ENCODE assay signal across 23 mouse cellular contexts in genomic region chr11:32704241-32704890, GRCm38 (mm10).
DNase-seq lines count a peak whose midpoint lies in the region; ATAC-seq and TF ChIP-seq lines count a peak whose summit lies in the region.
"Had no signal": no experiment of that assay in that cellular context is flagged by ENCODE, and none has a peak within 500 bp of the region (broad histone marks: within the 10 kb centered on the region; RNA-seq: fewer than 3 reads in every experiment).

No protein-coding gene starts in this region.

- ATAC-seq in midbrain, embryonic 12.5 days (ENCODE audit: low FRiP score, low read depth): peak; percentile 60; the same call in 1 of the 2 replicates
- ATAC-seq in midbrain, embryonic 14.5 days (ENCODE audit: low FRiP score, low TSS enrichment): no peak
- ATAC-seq: activated CD4-positive, CD25-positive, alpha-beta regulatory T cell, adult 4 months; hindbrain, embryonic 16.5 days; inflammation-experienced regulatory T-cells, adult 6 months; intestine, postnatal 0 days had no signal

- 91% methylated on average over 6 of the region's 6 CpGs for WGBS in midbrain, embryonic 12.5 days
- 79% methylated on average over 6 of the region's 6 CpGs for WGBS in midbrain, embryonic 14.5 days
- 93% methylated on average over 6 of the region's 6 CpGs for WGBS in kidney, adult 2 months

- no peak for TF ChIP-seq CTCF in gastrocnemius, adult 2 months (IDR thresholded peaks at IDR 0.05)
- no peak for TF ChIP-seq CTCF in kidney, adult 2 months (conservative IDR thresholded peaks at IDR 0.05; ENCODE audit: insufficient read depth, insufficient read length, low read depth, low read length)

- no peak overlapping the region for H3K4me3 ChIP-seq in gastrocnemius, adult 2 months
- no peak overlapping the region for H3K4me3 ChIP-seq in midbrain, embryonic 12.5 days
- no peak overlapping the region for H3K4me3 ChIP-seq in midbrain, embryonic 14.5 days (replicated peaks; ENCODE audit: low read depth, low read length)
- H3K4me3 ChIP-seq in ES-E14 (ENCODE audit: insufficient read depth in 1 of 2, low read depth in 1 of 2, low read length in 2 of 2, poor library complexity in 1 of 2, severe bottlenecking in 1 of 2): no peak overlapping the region
- H3K4me3 ChIP-seq in kidney, adult 2 months (ENCODE audit: insufficient read depth, low read depth, low read length): no peak overlapping the region
- H3K4me3 ChIP-seq: embryonic facial prominence, embryonic 15.5 days; erythroblast, embryonic 14.5 days; forebrain, embryonic 10.5 days; heart, adult 2 months; heart, embryonic 12.5 days; hindbrain, embryonic 12.5 days had no signal

- no peak overlapping the region for H3K4me2 ChIP-seq in midbrain, embryonic 12.5 days (replicated peaks)
- H3K4me2 ChIP-seq in midbrain, embryonic 14.5 days (ENCODE audit: low read length): no peak overlapping the region
- H3K4me2 ChIP-seq: embryonic facial prominence, embryonic 15.5 days; heart, embryonic 12.5 days; hindbrain, embryonic 12.5 days had no signal

- peaks cover 23% of the 10 kb centered on the region for H3K4me1 ChIP-seq in midbrain, embryonic 12.5 days
- H3K4me1 ChIP-seq in midbrain, embryonic 14.5 days (ENCODE audit: control insufficient read depth, insufficient read depth, low read length): no peaks in the 10 kb centered on the region
- H3K4me1 ChIP-seq in ES-E14 (ENCODE audit: control insufficient read depth in 2 of 2, insufficient read depth in 2 of 2, low read length in 2 of 2, poor library complexity in 1 of 2): peaks cover 2 to 18% of the 10 kb centered on the region in 2 experiments; a peak in 3 of 4 replicates
- H3K4me1 ChIP-seq in kidney, adult 2 months (ENCODE audit: control insufficient read depth, insufficient read depth, low read length): peaks cover 20% of the 10 kb centered on the region

- H3K27me3 ChIP-seq in midbrain, embryonic 12.5 days: no peaks in the 10 kb centered on the region
- no peaks in the 10 kb centered on the region for H3K27me3 ChIP-seq in midbrain, embryonic 14.5 days (ENCODE audit: control insufficient read depth, insufficient read depth, low read length)
- no peaks in the 10 kb centered on the region for H3K27me3 ChIP-seq in kidney, adult 2 months (replicated peaks; ENCODE audit: control insufficient read depth, insufficient read depth, low read length)
- H3K27me3 ChIP-seq: embryonic facial prominence, embryonic 15.5 days; heart, embryonic 12.5 days; hindbrain, embryonic 12.5 days had no signal

- no peaks in the 10 kb centered on the region for H3K9me3 ChIP-seq in midbrain, embryonic 12.5 days
- no peaks in the 10 kb centered on the region for H3K9me3 ChIP-seq in midbrain, embryonic 14.5 days (ENCODE audit: control insufficient read depth, low read length)
- H3K9me3 ChIP-seq in ES-E14 (ENCODE audit: control insufficient read depth, insufficient read depth, low read depth, low read length): no peaks in the 10 kb centered on the region
- H3K9me3 ChIP-seq: embryonic facial prominence, embryonic 15.5 days; forebrain, embryonic 10.5 days; G1E; heart, embryonic 12.5 days; hindbrain, embryonic 12.5 days had no signal

- no peak overlapping the region for H3K9ac ChIP-seq in midbrain, embryonic 12.5 days (replicated peaks)
- no peak overlapping the region for H3K9ac ChIP-seq in midbrain, embryonic 14.5 days (replicated peaks; ENCODE audit: low read length)
- H3K9ac ChIP-seq in ES-E14 (ENCODE audit: insufficient read depth, low read depth, low read length, poor library complexity, severe bottlenecking): no peak overlapping the region
- H3K9ac ChIP-seq: embryonic facial prominence, embryonic 15.5 days; heart, embryonic 12.5 days; hindbrain, embryonic 12.5 days had no signal

- in situ Hi-C loops in ES-E14 (cut with MboI; ENCODE audit: low sequenced_read_pairs in 2 of 2, unreplicated experiment in 2 of 2): no loop called here

- H3K36me3 ChIP-seq in midbrain, embryonic 12.5 days: no peaks in the 10 kb centered on the region
- H3K36me3 ChIP-seq in midbrain, embryonic 14.5 days (ENCODE audit: control insufficient read depth, insufficient read depth, low read length): no peaks in the 10 kb centered on the region
- H3K36me3 ChIP-seq in ES-E14 (ENCODE audit: control insufficient read depth, insufficient read depth, low read length, poor library complexity, severe bottlenecking): no peaks in the 10 kb centered on the region
- H3K36me3 ChIP-seq in kidney, adult 2 months (ENCODE audit: control insufficient read depth, insufficient read depth, low read length): no peaks in the 10 kb centered on the region
- H3K36me3 ChIP-seq: embryonic facial prominence, embryonic 15.5 days; forebrain, embryonic 10.5 days; heart, embryonic 12.5 days; hindbrain, embryonic 12.5 days had no signal

- no peak for TF ChIP-seq POLR2A in kidney, adult 2 months (IDR thresholded peaks at IDR 0.05; ENCODE audit: low read depth, low read length)

- DNase-seq in gastrocnemius, adult 2 months: no peak
- DNase-seq in gastrocnemius, postnatal 14 days: no peak
- DNase-seq in midbrain, embryonic 14.5 days: no peak
- DNase-seq in ES-E14 (ENCODE audit: low read depth, low spot score) (no peak), R1 (ENCODE audit: low read depth, low spot score) (peak; percentile 50)
- no peak for DNase-seq in kidney, adult 2 months
- DNase-seq: adrenal gland, postnatal 14 days; cerebellum, adult 18-20 months; cerebellum, postnatal 10 days; embryo, embryonic 11 days; heart, postnatal 4 days had no signal

- intact Hi-C loops in gastrocnemius, adult 2 months (cut with DNase I): loop anchor here (10.0 kb wide), 1 partner anchor 170 kb away; the partner anchor contains the start of genes Efcab9 and Stk10
- intact Hi-C loops in gastrocnemius, postnatal 14 days (cut with DNase I; ENCODE audit: low total_unique reads): no loop called here

- H3K27ac ChIP-seq in gastrocnemius, adult 2 months: peak overlapping the region; percentile 81
- no peak overlapping the region for H3K27ac ChIP-seq in midbrain, embryonic 12.5 days (replicated peaks)
- no peak overlapping the region for H3K27ac ChIP-seq in midbrain, embryonic 14.5 days (replicated peaks; ENCODE audit: low read depth, low read length)
- peak overlapping the region; percentile 3; the same call in 1 of the 2 replicates for H3K27ac ChIP-seq in ES-E14 (ENCODE audit: insufficient read depth, low read depth, low read length, poor library complexity, severe bottlenecking)
- H3K27ac ChIP-seq in kidney, adult 2 months (ENCODE audit: insufficient read depth, low read depth, low read length): no peak overlapping the region
- H3K27ac ChIP-seq: embryonic facial prominence, embryonic 15.5 days; forebrain, embryonic 10.5 days; heart, adult 2 months; hindbrain, embryonic 12.5 days had no signal

TF ChIP-seq in ES-E14, 5 proteins besides CTCF, POLR2A, EP300 and RAD21:
- TF ChIP-seq ZC3H11A (IDR thresholded peaks at IDR 0.05; ENCODE audit: borderline replicate concordance, low read depth, low read length): no peak
- TF ChIP-seq ZNF384 (IDR thresholded peaks at IDR 0.05; ENCODE audit: low read depth, low read length): no peak
- TF ChIP-seq CHD2 (IDR thresholded peaks at IDR 0.05; ENCODE audit: low read depth, low read length): no peak
- no peak for TF ChIP-seq HCFC1 (IDR thresholded peaks at IDR 0.05; ENCODE audit: borderline replicate concordance, insufficient read depth, low read length)
- no peak for TF ChIP-seq MAFK (IDR thresholded peaks at IDR 0.05; ENCODE audit: insufficient read depth, low read depth, low read length)

Comparison
In these comparisons a context has a peak if more than half of its experiments do, and no peak if none do; other contexts are left out.
1. H3K27ac ChIP-seq: peak in gastrocnemius, adult 2 months (single experiment) and ES-E14 (single experiment); none in midbrain, embryonic 12.5 days (single experiment), midbrain, embryonic 14.5 days (single experiment) and kidney, adult 2 months (single experiment).